Mouse (Mus musculus): Measurements from ENCODE around the gene S100a6. TPM values are rescaled to one million over a fixed set of nuclear protein-coding genes. Genes with fewer than 3 reads are reported as not detected.

The S100a6 gene
- polyA plus RNA-seq, 1 experiment from 2014 or later, result 16.8 TPM

GRCm38 (mm10) chr3:90638511-90639275, 26.0 kb downstream of the S100a6 start:
- Histone ChIP-seq H3K4me3 (no peak overlapping the region), H3K27me3 (replicated peaks) (no peaks in the 10 kb centered on the region), H3K27ac (no peak overlapping the region), H3K4me2 (replicated peaks) (no peak overlapping the region), H3K4me1 (no peaks in the 10 kb centered on the region), H3K9ac (no peak overlapping the region), H3K36me3 (no peaks in the 10 kb centered on the region), H3K9me3 (no peaks in the 10 kb centered on the region)
- no peak for ATAC-seq (ENCODE audit: low FRiP score, low read depth)
- WGBS, result 75% methylated on average over 1 of the region's 1 CpGs

- no peaks in the 10 kb centered on the region for H3K27me3 ChIP-seq (replicated peaks)
- peak; percentile 17; the same call in 1 of the 2 replicates for ATAC-seq (ENCODE audit: low FRiP score, low read depth)
- no peak overlapping the region for H3K9ac ChIP-seq
- no peak overlapping the region for H3K27ac ChIP-seq
- 52% methylated on average over 7 of the region's 7 CpGs for WGBS
- no peaks in the 10 kb centered on the region for H3K9me3 ChIP-seq
- H3K36me3 ChIP-seq, result no peaks in the 10 kb centered on the region
- H3K4me3 ChIP-seq, result no peak overlapping the region
- no peaks in the 10 kb centered on the region for H3K4me1 ChIP-seq
- no peak overlapping the region for H3K4me2 ChIP-seq (replicated peaks)
These were observed 27.0 kb downstream of the S100a6 start for GRCm38 (mm10) chr3:90639511-90640154.

GRCm38 (mm10) chr3:90640981-90641380, 28.3 kb downstream of the S100a6 start:
- Histone ChIP-seq H3K9me3 (no peaks in the 10 kb centered on the region), H3K27ac (no peak overlapping the region), H3K4me3 (no peak overlapping the region), H3K27me3 (replicated peaks) (no peaks in the 10 kb centered on the region), H3K9ac (no peak overlapping the region), H3K4me2 (replicated peaks) (no peak overlapping the region), H3K36me3 (no peaks in the 10 kb centered on the region), H3K4me1 (no peaks in the 10 kb centered on the region)
- WGBS, result 85% methylated on average over 7 of the region's 7 CpGs
- ATAC-seq (ENCODE audit: low FRiP score, low read depth), result no peak

GRCm38 (mm10) chr3:90644220-90644619, 31.5 kb downstream of the S100a6 start:
- WGBS, result 58% methylated on average over 3 of the region's 3 CpGs
- H3K9ac ChIP-seq, result no peak overlapping the region
- no peak for ATAC-seq (ENCODE audit: low FRiP score, low read depth)
- no peaks in the 10 kb centered on the region for H3K36me3 ChIP-seq
- H3K27ac ChIP-seq, result no peak overlapping the region
- no peaks in the 10 kb centered on the region for H3K4me1 ChIP-seq
- H3K4me3 ChIP-seq, result no peak overlapping the region
- no peaks in the 10 kb centered on the region for H3K9me3 ChIP-seq
- H3K4me2 ChIP-seq (replicated peaks), result no peak overlapping the region
- no peaks in the 10 kb centered on the region for H3K27me3 ChIP-seq (replicated peaks)

GRCm38 (mm10) chr3:90647291-90647690, 34.6 kb downstream of the S100a6 start:
- Histone ChIP-seq H3K27ac (no peak overlapping the region), H3K9ac (no peak overlapping the region), H3K9me3 (no peaks in the 10 kb centered on the region), H3K4me2 (replicated peaks) (no peak overlapping the region), H3K36me3 (no peaks in the 10 kb centered on the region), H3K4me1 (no peaks in the 10 kb centered on the region), H3K4me3 (no peak overlapping the region), H3K27me3 (replicated peaks) (no peaks in the 10 kb centered on the region)
- 84% methylated on average over 1 of the region's 1 CpGs for WGBS
- ATAC-seq (ENCODE audit: low FRiP score, low read depth), result no peak

GRCm38 (mm10) chr3:90648981-90649380, 36.3 kb downstream of the S100a6 start:
- no peak overlapping the region for H3K27ac ChIP-seq
- H3K27me3 ChIP-seq (replicated peaks), result no peaks in the 10 kb centered on the region
- ATAC-seq (ENCODE audit: low FRiP score, low read depth), result no peak
- no peak overlapping the region for H3K4me3 ChIP-seq
- H3K36me3 ChIP-seq, result no peaks in the 10 kb centered on the region
- no peaks in the 10 kb centered on the region for H3K9me3 ChIP-seq
- no peak overlapping the region for H3K4me2 ChIP-seq (replicated peaks)
- H3K9ac ChIP-seq, result no peak overlapping the region
- H3K4me1 ChIP-seq, result no peaks in the 10 kb centered on the region

- WGBS, result 87% methylated on average over 2 of the region's 2 CpGs
- no peaks in the 10 kb centered on the region for H3K27me3 ChIP-seq (replicated peaks)
- H3K4me2 ChIP-seq (replicated peaks), result no peak overlapping the region
- no peak overlapping the region for H3K27ac ChIP-seq
- H3K4me3 ChIP-seq, result no peak overlapping the region
- no peaks in the 10 kb centered on the region for H3K9me3 ChIP-seq
- H3K9ac ChIP-seq, result no peak overlapping the region
- no peaks in the 10 kb centered on the region for H3K4me1 ChIP-seq
- no peaks in the 10 kb centered on the region for H3K36me3 ChIP-seq
- no peak for ATAC-seq (ENCODE audit: low FRiP score, low read depth)
These were observed 37.1 kb downstream of the S100a6 start for GRCm38 (mm10) chr3:90649832-90650231.

- H3K27ac ChIP-seq, result no peak overlapping the region
- ATAC-seq (ENCODE audit: low FRiP score, low read depth), result peak; percentile 74
- H3K4me3 ChIP-seq, result no peak overlapping the region
- no peak overlapping the region for H3K4me2 ChIP-seq (replicated peaks)
- no peaks in the 10 kb centered on the region for H3K36me3 ChIP-seq
- no peak overlapping the region for H3K9ac ChIP-seq
- H3K27me3 ChIP-seq (replicated peaks), result no peaks in the 10 kb centered on the region
- H3K9me3 ChIP-seq, result no peaks in the 10 kb centered on the region
- no peaks in the 10 kb centered on the region for H3K4me1 ChIP-seq
- 36% methylated on average over 5 of the region's 5 CpGs for WGBS
These were observed 40.3 kb downstream of the S100a6 start for GRCm38 (mm10) chr3:90652878-90653508.

GRCm38 (mm10) chr3:90653717-90654116, 41.0 kb downstream of the S100a6 start, which contains the start of gene S100a7a:
Gene S100a7a, plus strand, starts transcription at chr3:90654017.
- no peak for ATAC-seq (ENCODE audit: low FRiP score, low read depth)
- H3K4me3 ChIP-seq, result no peak within 1 kb of the TSS
- H3K9me3 ChIP-seq, result no peaks in the 10 kb centered on the region

GRCm38 (mm10) chr3:90657405-90657804, 44.7 kb downstream of the S100a6 start:
- no peak overlapping the region for H3K27ac ChIP-seq
- H3K4me3 ChIP-seq, result no peak overlapping the region
- H3K36me3 ChIP-seq, result no peaks in the 10 kb centered on the region
- H3K27me3 ChIP-seq (replicated peaks), result no peaks in the 10 kb centered on the region
- no peaks in the 10 kb centered on the region for H3K9me3 ChIP-seq
- no peak overlapping the region for H3K4me2 ChIP-seq (replicated peaks)
- no peak overlapping the region for H3K9ac ChIP-seq
- H3K4me1 ChIP-seq, result no peaks in the 10 kb centered on the region
- 86% methylated on average over 4 of the region's 4 CpGs for WGBS
- ATAC-seq (ENCODE audit: low FRiP score, low read depth), result no peak

More at GRCm38 (mm10) chr3:90653717-90654116, 41.0 kb downstream of the S100a6 start, which contains the start of gene S100a7a:
- no peak within 1 kb of the TSS for H3K4me2 ChIP-seq (replicated peaks)
- no peaks in the 10 kb centered on the region for H3K27me3 ChIP-seq (replicated peaks)
- no peak within 1 kb of the TSS for H3K27ac ChIP-seq
- no peaks in the 10 kb centered on the region for H3K4me1 ChIP-seq
- no peak within 1 kb of the TSS for H3K9ac ChIP-seq
- no peaks in the 10 kb centered on the region for H3K36me3 ChIP-seq

- Histone ChIP-seq H3K27ac (no peak overlapping the region), H3K4me2 (replicated peaks) (no peak overlapping the region), H3K9me3 (no peaks in the 10 kb centered on the region), H3K36me3 (no peaks in the 10 kb centered on the region), H3K4me1 (no peaks in the 10 kb centered on the region), H3K27me3 (replicated peaks) (no peaks in the 10 kb centered on the region), H3K4me3 (no peak overlapping the region), H3K9ac (no peak overlapping the region)
- ATAC-seq (ENCODE audit: low FRiP score, low read depth), result no peak
These were observed 46.8 kb downstream of the S100a6 start for GRCm38 (mm10) chr3:90659364-90660044.

- Histone ChIP-seq H3K36me3 (no peaks in the 10 kb centered on the region), H3K27ac (no peak overlapping the region), H3K9ac (no peak overlapping the region), H3K4me2 (replicated peaks) (no peak overlapping the region), H3K4me3 (no peak overlapping the region), H3K9me3 (no peaks in the 10 kb centered on the region), H3K4me1 (no peaks in the 10 kb centered on the region), H3K27me3 (replicated peaks) (no peaks in the 10 kb centered on the region)
- no peak for ATAC-seq (ENCODE audit: low FRiP score, low read depth)
- WGBS, result 85% methylated on average over 2 of the region's 2 CpGs
These were observed 51.5 kb downstream of the S100a6 start for GRCm38 (mm10) chr3:90664219-90664618.
